ENCODE assay signal across 13 mouse cellular contexts in genomic region chr7:126746066-126746465, GRCm38 (mm10). TPM values are rescaled to one million over a fixed set of nuclear protein-coding genes. Genes with fewer than 3 reads are reported as not detected.
DNase-seq lines count a peak whose midpoint lies in the region; ATAC-seq and TF ChIP-seq lines count a peak whose summit lies in the region.
"Had no signal": no experiment of that assay in that cellular context is flagged by ENCODE, and none has a peak within 500 bp of the region (broad histone marks: within the 10 kb centered on the region; RNA-seq: fewer than 3 reads in every experiment).

No protein-coding gene starts in this region.

- peak overlapping the region; percentile 49 for H3K4me2 ChIP-seq in liver, embryonic 15.5 days
- H3K4me2 ChIP-seq: lung, embryonic 14.5 days had no signal

- no peak for TF ChIP-seq POLR2A in small intestine, adult 2 months (IDR thresholded peaks at IDR 0.05; ENCODE audit: low read depth, low read length)

- no peak overlapping the region for H3K9ac ChIP-seq in liver, embryonic 15.5 days
- H3K9ac ChIP-seq: lung, embryonic 14.5 days had no signal

- no peak for TF ChIP-seq CTCF in small intestine, adult 2 months (IDR thresholded peaks at IDR 0.05; ENCODE audit: extremely low read depth, insufficient read length, insufficient replicate concordance, low read depth, low read length)

- no peaks in the 10 kb centered on the region for H3K9me3 ChIP-seq in liver, embryonic 15.5 days (replicated peaks)
- no peaks in the 10 kb centered on the region for H3K9me3 ChIP-seq in hindbrain, embryonic 10.5 days

- WGBS in liver, embryonic 15.5 days (ENCODE audit: insufficient replicate concordance): 35% methylated on average over 12 of the region's 12 CpGs
- WGBS in small intestine, adult 2 months: 57% methylated on average over 12 of the region's 12 CpGs
- WGBS in hindbrain, embryonic 10.5 days: 91% methylated on average over 12 of the region's 12 CpGs

- H3K4me1 ChIP-seq in liver, embryonic 15.5 days (replicated peaks): peaks cover 15% of the 10 kb centered on the region
- peaks cover 11% of the 10 kb centered on the region for H3K4me1 ChIP-seq in small intestine, adult 2 months (ENCODE audit: control insufficient read depth, insufficient read depth, insufficient read length, low read length)
- peaks cover 6% of the 10 kb centered on the region; the same call in 1 of the 2 replicates for H3K4me1 ChIP-seq in hindbrain, embryonic 10.5 days (replicated peaks)

- H3K27me3 ChIP-seq in liver, embryonic 15.5 days: no peaks in the 10 kb centered on the region
- no peaks in the 10 kb centered on the region for H3K27me3 ChIP-seq in small intestine, adult 2 months (ENCODE audit: control insufficient read depth, insufficient read depth, low read length)
- no peaks in the 10 kb centered on the region for H3K27me3 ChIP-seq in hindbrain, embryonic 10.5 days (ENCODE audit: insufficient read depth, poor library complexity, severe bottlenecking)

- peak overlapping the region; percentile 27 for H3K4me3 ChIP-seq in liver, embryonic 15.5 days (replicated peaks)
- peak overlapping the region; percentile 19 for H3K4me3 ChIP-seq in small intestine, adult 2 months (ENCODE audit: low read depth, low read length)
- H3K4me3 ChIP-seq in hindbrain, embryonic 10.5 days: no peak overlapping the region
- H3K4me3 ChIP-seq: myocyte had no signal

- DNase-seq in layer of hippocampus, adult 9-11 months: peak; percentile 75
- no peak for DNase-seq in layer of hippocampus, adult 8-10 months (ENCODE audit: low spot score in 2 of 2)
- no peak for DNase-seq in hindbrain, embryonic 10.5 days (ENCODE audit: low spot score)
- DNase-seq in cerebellum, adult 11 months: no peak
- DNase-seq: gastrocnemius, postnatal 36 days; heart, postnatal 36 days; lung, embryonic 14.5 days; right cerebral cortex, adult 18-20 months had no signal

- peak; percentile 75 for ATAC-seq in common myeloid progenitor, adult 5-6 weeks (replicated peaks; ENCODE audit: low read depth, poor library complexity, severe bottlenecking)
- ATAC-seq in liver, embryonic 15.5 days (ENCODE audit: insufficient read depth): peak; percentile 47; the same call in 1 of the 2 replicates
- no peak for ATAC-seq in CD4-positive, CD25-positive, alpha-beta regulatory T cell, adult 4 months

- H3K36me3 ChIP-seq in liver, embryonic 15.5 days (replicated peaks): no peaks in the 10 kb centered on the region
- no peaks in the 10 kb centered on the region for H3K36me3 ChIP-seq in small intestine, adult 2 months (ENCODE audit: control insufficient read depth, insufficient read depth, low read length)
- H3K36me3 ChIP-seq in hindbrain, embryonic 10.5 days: no peaks in the 10 kb centered on the region

- H3K27ac ChIP-seq in liver, embryonic 15.5 days (replicated peaks): peak overlapping the region; percentile 81
- H3K27ac ChIP-seq in small intestine, adult 2 months (ENCODE audit: insufficient read depth, low read depth, low read length): peak overlapping the region; percentile 81
- no peak overlapping the region; the same call in 1 of the 2 replicates for H3K27ac ChIP-seq in hindbrain, embryonic 10.5 days

RNA-seq across cellular contexts. Expression of gene Mapk3, which starts 13.3 kb away (rescaled TPM):
- total RNA-seq in layer of hippocampus, adult 8-10 months (2022): 100 to 1,000 TPM; 165 to 197 (median 178) TPM
- 23.0 and 28.2 TPM in 2 replicates for total RNA-seq in common myeloid progenitor, adult 5-6 weeks (2017)
- polyA plus RNA-seq in liver, embryonic 15.5 days (2015; fragmentation: Nextera tagmentation; extraction: Ambion mirVana): 20.0 and 23.5 TPM in 2 replicates
- polyA plus RNA-seq in small intestine, adult 2 months (2012; rRNA removed): 208 and 472 TPM in 2 replicates
- 10 to 100 TPM; 16.9 to 17.8 TPM for polyA plus RNA-seq in CD4-positive, CD25-positive, alpha-beta regulatory T cell, adult 4 months (2017; shearing (Covaris generic))
- 62.5 and 63.8 TPM in 2 replicates for polyA plus RNA-seq in hindbrain, embryonic 10.5 days (2016; fragmentation: Nextera tagmentation; extraction: Ambion mirVana)

RNA-seq across cellular contexts. Expression of gene Gdpd3, which starts 20.1 kb away (rescaled TPM):
- total RNA-seq in layer of hippocampus, adult 8-10 months (2022): 1 to 10 TPM; 4.4 to 7.9 (median 5.0) TPM
- 2.3 and 5.1 TPM in 2 replicates for total RNA-seq in common myeloid progenitor, adult 5-6 weeks (2017)
- 0.74 and 0.84 TPM in 2 replicates for polyA plus RNA-seq in liver, embryonic 15.5 days (2015; fragmentation: Nextera tagmentation; extraction: Ambion mirVana)
- polyA plus RNA-seq in small intestine, adult 2 months (2012; rRNA removed): 5.0 and 24.4 TPM in 2 replicates
- polyA plus RNA-seq in CD4-positive, CD25-positive, alpha-beta regulatory T cell, adult 4 months (2017; shearing (Covaris generic)): 10 to 100 TPM; 13.9 to 17.4 TPM
- polyA plus RNA-seq in hindbrain, embryonic 10.5 days (2016; fragmentation: Nextera tagmentation; extraction: Ambion mirVana): 0.55 and 1.3 TPM in 2 replicates

RNA-seq across cellular contexts. Expression of gene Ypel3, which starts 30.7 kb away (rescaled TPM):
- total RNA-seq in layer of hippocampus, adult 8-10 months (2022): 100 to 1,000 TPM; 236 to 283 (median 255) TPM
- 38.9 and 42.7 TPM in 2 replicates for total RNA-seq in common myeloid progenitor, adult 5-6 weeks (2017)
- 103 and 119 TPM in 2 replicates for polyA plus RNA-seq in liver, embryonic 15.5 days (2015; fragmentation: Nextera tagmentation; extraction: Ambion mirVana)
- 153 and 244 TPM in 2 replicates for polyA plus RNA-seq in small intestine, adult 2 months (2012; rRNA removed)
- 10 to 100 TPM; 58.4 to 83.8 TPM for polyA plus RNA-seq in CD4-positive, CD25-positive, alpha-beta regulatory T cell, adult 4 months (2017; shearing (Covaris generic))
- polyA plus RNA-seq in hindbrain, embryonic 10.5 days (2016; fragmentation: Nextera tagmentation; extraction: Ambion mirVana): 51.3 and 89.7 TPM in 2 replicates

RNA-seq across cellular contexts. Expression of gene Tbx6, which starts 35.2 kb away (rescaled TPM):
- 1 to 10 TPM in 3 of 4 experiments, under 1 TPM in 1; 0.43 to 1.5 (median 1.2) TPM for total RNA-seq in layer of hippocampus, adult 8-10 months (2022)
- not detected in 2 replicates for total RNA-seq in common myeloid progenitor, adult 5-6 weeks (2017)
- 0.50 and 0.79 TPM in 2 replicates for polyA plus RNA-seq in liver, embryonic 15.5 days (2015; fragmentation: Nextera tagmentation; extraction: Ambion mirVana)
- 1.4 and 2.4 TPM in 2 replicates for polyA plus RNA-seq in small intestine, adult 2 months (2012; rRNA removed)
- polyA plus RNA-seq in CD4-positive, CD25-positive, alpha-beta regulatory T cell, adult 4 months (2017; shearing (Covaris generic)): 1 to 10 TPM; 5.9 to 7.5 TPM
- 0.22 and 0.47 TPM in 2 replicates for polyA plus RNA-seq in hindbrain, embryonic 10.5 days (2016; fragmentation: Nextera tagmentation; extraction: Ambion mirVana)
- polyA plus RNA-seq: lung, embryonic 14.5 days had no signal

RNA-seq across cellular contexts. Expression of gene Coro1a, which starts 38.5 kb away (rescaled TPM):
- total RNA-seq in layer of hippocampus, adult 8-10 months (2022): 100 to 1,000 TPM; 119 to 166 (median 141) TPM
- 301 and 302 TPM in 2 replicates for total RNA-seq in common myeloid progenitor, adult 5-6 weeks (2017)
- polyA plus RNA-seq in liver, embryonic 15.5 days (2015; fragmentation: Nextera tagmentation; extraction: Ambion mirVana): 109 and 118 TPM in 2 replicates
- polyA plus RNA-seq in small intestine, adult 2 months (2012; rRNA removed): 114 and 157 TPM in 2 replicates
- polyA plus RNA-seq in CD4-positive, CD25-positive, alpha-beta regulatory T cell, adult 4 months (2017; shearing (Covaris generic)): 1,000 to 10,000 TPM; 2,251 to 2,782 TPM
- polyA plus RNA-seq in hindbrain, embryonic 10.5 days (2016; fragmentation: Nextera tagmentation; extraction: Ambion mirVana): 49.2 and 59.5 TPM in 2 replicates
